Mouse (Mus musculus) ES-E14 (cell line): ENCODE measurements at regions not wholly inside any gene's neighbourhood (a gene's known extent, or its start where the extent isn't known, plus 50 kb on each side); places are given as distances from the start of the nearest gene placed in this dataset.

Experiments used
- DNase-seq: peaks from one replicate; pipeline ENCODE4 v3.0.0-alpha.2; 2013; ENCODE audit warnings: low read depth, low spot score
- H3K27ac ChIP-seq: 2 replicates; pipeline ENCODE4 v1.5.1; 2012; ENCODE audit warnings: low read depth, mild to moderate bottlenecking, low read length, moderate library complexity, mixed read lengths; ENCODE audit not compliant: poor library complexity, insufficient read depth, severe bottlenecking
- H3K36me3 ChIP-seq: 2 replicates; pipeline ENCODE4 v1.6.1; 2012; ENCODE audit warnings: mild to moderate bottlenecking, low read length, moderate library complexity, mixed read lengths; ENCODE audit not compliant: control insufficient read depth, poor library complexity, insufficient read depth, severe bottlenecking
- H3K4me1 ChIP-seq, 2 experiments: fragments of 150-350 bp in 1 of 2; sonication (generic) in 1 of 2; 2 replicates each; pipeline ENCODE4 v1.6.1; 2012; ENCODE audit warnings: low read length in 2 of 2, mild to moderate bottlenecking in 1 of 2, mixed read lengths in 1 of 2; ENCODE audit not compliant: control insufficient read depth in 2 of 2, insufficient read depth in 2 of 2, poor library complexity in 1 of 2
- H3K4me3 ChIP-seq, 2 experiments: fragments of 150-350 bp in 1 of 2; sonication (generic) in 1 of 2; 2 replicates each; pipeline ENCODE4 v1.5.1; 2012; ENCODE audit warnings: low read length in 2 of 2, low read depth in 1 of 2, mild to moderate bottlenecking in 1 of 2, mixed read lengths in 1 of 2; ENCODE audit not compliant: insufficient read depth in 1 of 2, poor library complexity in 1 of 2, severe bottlenecking in 1 of 2
- H3K9ac ChIP-seq: 2 replicates; pipeline ENCODE4 v1.6.1; 2012; ENCODE audit warnings: low read depth, mild to moderate bottlenecking, low read length, mixed read lengths; ENCODE audit not compliant: poor library complexity, insufficient read depth, severe bottlenecking
- H3K9me3 ChIP-seq: fragments of 150-350 bp; sonication (generic); 2 replicates; pipeline ENCODE4 v1.6.1; 2012; ENCODE audit warnings: low read depth, mild to moderate bottlenecking, low read length; ENCODE audit not compliant: control insufficient read depth, insufficient read depth
- CHD2 ChIP-seq: IDR thresholded peaks from 2 replicates; pipeline ENCODE4 v1.6.1; 2014; ENCODE audit warnings: mild to moderate bottlenecking, low read depth, low read length, inconsistent platforms
- HCFC1 ChIP-seq: IDR thresholded peaks from 2 replicates; pipeline ENCODE4 v1.6.1; 2012; ENCODE audit warnings: low read length, inconsistent platforms, borderline replicate concordance; ENCODE audit not compliant: insufficient read depth
- MAFK ChIP-seq: IDR thresholded peaks from 2 replicates; pipeline ENCODE4 v1.6.1; 2014; ENCODE audit warnings: mild to moderate bottlenecking, low read depth, low read length, inconsistent platforms; ENCODE audit not compliant: insufficient read depth
- ZC3H11A ChIP-seq: IDR thresholded peaks from 2 replicates; pipeline ENCODE4 v1.6.1; 2012; ENCODE audit warnings: low read depth, mild to moderate bottlenecking, inconsistent platforms, low read length, borderline replicate concordance
- ZNF384 ChIP-seq: IDR thresholded peaks from 2 replicates; pipeline ENCODE4 v1.6.1; 2012; ENCODE audit warnings: low read depth, low read length, inconsistent platforms
- in situ Hi-C, 2 experiments: fragments of 600-800 bp; cut with MboI; formaldehyde crosslinking; loops; one replicate each; pipeline ENCODE4 v1.15.1; 2025; ENCODE audit warnings: low sequenced_read_pairs in 2 of 2, inconsistent platforms in 1 of 2; ENCODE audit not compliant: unreplicated experiment in 2 of 2

DNA sequence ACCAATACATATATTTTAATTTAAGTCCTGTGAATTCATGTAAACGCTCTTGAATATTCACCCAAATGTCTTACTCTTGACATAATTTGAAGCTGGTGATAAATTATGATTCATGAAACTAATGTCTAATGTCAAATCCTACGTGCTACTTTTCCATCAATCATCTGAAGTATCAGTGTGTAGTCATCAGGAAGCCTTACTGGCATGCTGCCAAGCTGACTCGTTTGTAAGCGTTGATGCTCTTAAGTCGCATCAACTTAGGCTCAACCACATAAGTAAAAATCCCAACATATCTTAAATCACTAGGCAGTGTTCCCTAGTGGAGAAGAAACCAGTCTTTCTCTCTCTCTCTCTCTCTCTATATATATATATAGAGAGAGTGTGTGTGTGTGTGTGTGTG lies 58.2 kb upstream of the B430305J03Rik start:
- TF ChIP-seq ZC3H11A: no peak
- TF ChIP-seq CHD2: no peak
- TF ChIP-seq ZNF384: no peak
- no peak for TF ChIP-seq MAFK
- TF ChIP-seq HCFC1: no peak
- no peaks in the 10 kb centered on the region for H3K4me1 ChIP-seq
- no peak for DNase-seq
- H3K36me3 ChIP-seq: no peaks in the 10 kb centered on the region
- H3K27ac ChIP-seq: no peak overlapping the region
- no peak overlapping the region for H3K9ac ChIP-seq
- in situ Hi-C loops: no loop called here
- H3K9me3 ChIP-seq: no peaks in the 10 kb centered on the region
- no peak overlapping the region for H3K4me3 ChIP-seq

DNA sequence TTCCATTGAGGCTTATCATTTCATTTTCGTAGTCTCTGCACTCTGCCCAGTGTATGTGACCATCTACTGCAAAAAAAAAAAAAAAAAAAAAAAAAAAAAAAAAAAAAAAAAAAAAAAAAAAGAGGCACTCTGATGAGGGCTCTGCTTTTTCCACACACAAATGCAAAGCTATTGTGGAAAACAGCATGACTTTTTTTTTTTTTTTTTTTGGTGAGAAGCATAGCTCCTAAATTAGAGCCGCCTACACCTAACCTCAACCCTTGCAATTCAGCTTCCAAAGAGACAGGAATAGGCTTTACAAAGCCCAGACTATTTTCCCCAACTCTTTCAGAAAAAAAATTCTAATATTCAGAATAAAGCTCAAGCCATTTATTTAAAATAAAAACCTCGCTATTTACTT lies 54.0 kb upstream of the B430305J03Rik start:
- H3K9me3 ChIP-seq: no peaks in the 10 kb centered on the region
- no peak for DNase-seq
- TF ChIP-seq ZNF384 (peak; percentile 89), MAFK (no peak), CHD2 (no peak), ZC3H11A (no peak), HCFC1 (no peak)
- H3K9ac ChIP-seq: no peak overlapping the region
- no peaks in the 10 kb centered on the region for H3K36me3 ChIP-seq
- in situ Hi-C loops: no loop called here
- H3K4me3 ChIP-seq: no peak overlapping the region
- no peaks in the 10 kb centered on the region for H3K4me1 ChIP-seq
- H3K27ac ChIP-seq: no peak overlapping the region

DNA sequence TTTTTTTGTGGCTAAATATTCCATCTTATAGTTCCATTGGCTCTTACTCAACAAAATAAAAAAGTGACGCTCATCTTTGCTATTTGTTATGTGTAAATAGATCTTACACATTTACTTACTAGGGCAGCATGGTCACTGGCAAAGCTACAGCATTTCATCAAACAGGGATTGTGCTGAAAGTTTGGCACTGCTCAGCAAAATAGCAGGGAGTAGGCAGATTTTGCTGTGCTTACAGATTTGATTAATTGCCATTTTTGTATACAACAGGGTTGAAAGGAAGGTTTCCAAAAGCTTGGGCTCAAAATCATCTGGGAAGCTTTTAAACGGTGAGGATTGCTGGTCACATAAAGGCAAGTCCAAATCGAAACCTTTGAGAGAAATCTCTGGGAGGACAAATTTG lies 52.3 kb upstream of the B430305J03Rik start:
- H3K9me3 ChIP-seq: no peaks in the 10 kb centered on the region
- H3K36me3 ChIP-seq: no peaks in the 10 kb centered on the region
- no peak for DNase-seq
- no peak overlapping the region for H3K4me3 ChIP-seq
- in situ Hi-C loops: no loop called here
- no peaks in the 10 kb centered on the region for H3K4me1 ChIP-seq
- H3K27ac ChIP-seq: no peak overlapping the region
- no peak for TF ChIP-seq ZC3H11A
- no peak for TF ChIP-seq ZNF384
- no peak for TF ChIP-seq MAFK
- TF ChIP-seq HCFC1: no peak
- TF ChIP-seq CHD2: no peak
- H3K9ac ChIP-seq: no peak overlapping the region
